Mouse (Mus musculus) midbrain, embryonic 14.5 days (tissue): Measurements from ENCODE around the gene 4933434E20Rik. TPM values are rescaled to one million over a fixed set of nuclear protein-coding genes. Genes with fewer than 3 reads are reported as not detected.

Experiments used
- ATAC-seq: fragments of 200-750 bp; cut with Nextera tagmentation; 2 replicates; pipeline ENCODE4 v1.8.0; 2017; ENCODE audit warnings: moderate number of reproducible peaks, moderate library complexity; ENCODE audit not compliant: low FRiP score, low TSS enrichment
- DNase-seq: peaks from one replicate; pipeline ENCODE4 v3.0.0-alpha.2; 2015
- H3K27ac ChIP-seq: fragments of 300-500 bp; sonication (generic); replicated peaks from 2 replicates; pipeline ENCODE4 v1.5.1; 2014; ENCODE audit warnings: mild to moderate bottlenecking, low read depth, low read length, moderate library complexity
- H3K27me3 ChIP-seq: fragments of 300-500 bp; sonication (generic); 2 replicates; pipeline ENCODE4 v1.6.1; 2014; ENCODE audit warnings: low read length, control low read depth, mixed read lengths; ENCODE audit not compliant: control insufficient read depth, insufficient read depth
- H3K36me3 ChIP-seq: fragments of 300-500 bp; sonication (generic); 2 replicates; pipeline ENCODE4 v1.6.1; 2014; ENCODE audit warnings: low read length, control low read depth; ENCODE audit not compliant: control insufficient read depth, insufficient read depth
- H3K4me1 ChIP-seq: fragments of 300-500 bp; sonication (generic); 2 replicates; pipeline ENCODE4 v1.6.1; 2014; ENCODE audit warnings: mild to moderate bottlenecking, antibody characterized with exemption, low read length, control low read depth; ENCODE audit not compliant: control insufficient read depth, insufficient read depth
- H3K4me2 ChIP-seq: fragments of 300-500 bp; sonication (generic); 2 replicates; pipeline ENCODE4 v1.6.1; 2014; ENCODE audit warnings: mild to moderate bottlenecking, low read length, moderate library complexity
- H3K4me3 ChIP-seq: fragments of 300-500 bp; sonication (generic); replicated peaks from 2 replicates; pipeline ENCODE4 v1.5.1; 2014; ENCODE audit warnings: low read depth, low read length
- H3K9ac ChIP-seq: fragments of 300-500 bp; sonication (generic); replicated peaks from 2 replicates; pipeline ENCODE4 v1.6.1; 2014; ENCODE audit warnings: mild to moderate bottlenecking, low read length, moderate library complexity
- H3K9me3 ChIP-seq: fragments of 300-500 bp; sonication (generic); 2 replicates; pipeline ENCODE4 v1.6.1; 2016; ENCODE audit warnings: low read length, control low read depth, mixed read lengths; ENCODE audit not compliant: control insufficient read depth
- WGBS: fragments of 180-500 bp; shearing (Covaris S2); extraction: QIAGEN DNeasy Blood & Tissue Kit; methylation state at CpG from one replicate; pipeline ENCODE4 v1.1.7; 2014; 5-methylcytosine and 5-hydroxymethylcytosine counted together
- polyA plus RNA-seq: library from polyadenylated mRNA; unstranded; fragments of >200 nt; fragmentation: Nextera tagmentation; extraction: Ambion mirVana; gene quantifications from 2 replicates; pipeline ENCODE4 v1.2.1, GENCODE M21; 2014

Gene 4933434E20Rik
- polyA plus RNA-seq: 229 and 241 TPM in 2 replicates

DNA sequence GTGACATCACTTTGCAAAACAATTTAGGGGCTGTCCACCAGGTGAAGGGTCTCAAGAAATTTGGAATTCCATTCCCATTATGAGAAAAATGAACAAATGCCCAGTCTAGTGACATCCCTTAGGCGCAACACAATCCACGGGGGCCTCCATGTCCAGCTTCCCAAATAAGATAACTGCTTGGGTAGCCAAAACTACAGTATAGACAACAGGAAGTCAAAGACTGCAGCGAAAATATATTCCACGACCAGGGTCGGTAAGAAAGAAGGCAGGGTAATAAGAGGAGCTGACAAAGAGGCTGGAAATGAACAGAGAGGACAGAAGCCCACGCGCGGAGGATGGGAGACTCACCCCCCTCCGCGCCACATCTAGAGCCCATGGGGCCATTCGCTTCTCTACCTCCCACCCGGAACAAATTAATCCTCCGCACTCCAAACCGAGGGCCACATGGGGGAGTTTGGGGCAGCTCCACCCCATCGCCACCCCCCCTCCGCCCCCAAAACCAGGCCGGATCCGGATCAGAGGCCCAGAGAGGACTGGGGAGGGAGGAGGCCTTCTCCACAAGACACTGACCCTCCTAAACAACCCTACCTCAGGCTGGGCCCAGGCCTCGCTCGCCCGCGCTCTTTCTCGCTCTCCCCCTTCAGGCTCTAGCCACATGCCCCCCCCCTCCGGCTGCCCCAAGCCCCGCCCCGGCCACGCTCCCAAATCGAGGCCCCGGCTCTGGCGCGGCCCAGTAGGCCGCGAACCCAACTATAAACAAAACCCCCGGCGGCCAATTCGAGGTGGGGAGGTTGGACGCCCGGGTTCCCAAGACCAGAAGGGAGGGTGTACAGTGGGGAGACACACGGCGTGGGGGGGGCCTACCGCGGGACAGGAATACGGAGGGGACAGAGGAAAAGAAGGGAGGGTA is at the start of gene 4933434E20Rik:
Gene 4933434E20Rik, plus strand, starts transcription at position 196 of the 910 bp plus-strand sequence.
- DNase-seq (peak; percentile 72), ATAC-seq (peak; percentile 75)
- H3K36me3 ChIP-seq: peaks cover 28% of the 10 kb centered on the region
- H3K27me3 ChIP-seq: no peaks in the 10 kb centered on the region
- peak within 1 kb of the TSS; percentile 95 for H3K9ac ChIP-seq
- no peaks in the 10 kb centered on the region for H3K9me3 ChIP-seq
- H3K4me1 ChIP-seq: peaks cover 32% of the 10 kb centered on the region
- H3K4me3 ChIP-seq: peak within 1 kb of the TSS; percentile 78
- under 1% methylated on average over 43 of the region's 43 CpGs for WGBS
- H3K27ac ChIP-seq: peak within 1 kb of the TSS; percentile 94
- peak within 1 kb of the TSS; percentile 70 for H3K4me2 ChIP-seq

GRCm38 (mm10) chr3:90004091-90004796 is 47.2 kb upstream of the 4933434E20Rik start:
- no peak overlapping the region for H3K4me3 ChIP-seq
- H3K9me3 ChIP-seq: no peaks in the 10 kb centered on the region
- DNase-seq: no peak
- no peaks in the 10 kb centered on the region for H3K27me3 ChIP-seq
- no peak overlapping the region for H3K27ac ChIP-seq
- ATAC-seq: no peak
- H3K9ac ChIP-seq: no peak overlapping the region
- 85% methylated on average over 3 of the region's 3 CpGs for WGBS
- H3K4me1 ChIP-seq: peaks cover under 1% of the 10 kb centered on the region; the same call in 1 of the 2 replicates
- H3K4me2 ChIP-seq: no peak overlapping the region
- peaks cover 90% of the 10 kb centered on the region for H3K36me3 ChIP-seq

- Histone ChIP-seq H3K4me3 (no peak overlapping the region), H3K4me1 (no peaks in the 10 kb centered on the region), H3K9me3 (no peaks in the 10 kb centered on the region), H3K27me3 (no peaks in the 10 kb centered on the region), H3K4me2 (no peak overlapping the region), H3K9ac (no peak overlapping the region), H3K27ac (no peak overlapping the region), H3K36me3 (peaks cover 98% of the 10 kb centered on the region)
- ATAC-seq (no peak), DNase-seq (no peak)
- 87% methylated on average over 2 of the region's 2 CpGs for WGBS
Observed at GRCm38 (mm10) chr3:90010291-90010690, 41.1 kb upstream of the 4933434E20Rik start.

DNA sequence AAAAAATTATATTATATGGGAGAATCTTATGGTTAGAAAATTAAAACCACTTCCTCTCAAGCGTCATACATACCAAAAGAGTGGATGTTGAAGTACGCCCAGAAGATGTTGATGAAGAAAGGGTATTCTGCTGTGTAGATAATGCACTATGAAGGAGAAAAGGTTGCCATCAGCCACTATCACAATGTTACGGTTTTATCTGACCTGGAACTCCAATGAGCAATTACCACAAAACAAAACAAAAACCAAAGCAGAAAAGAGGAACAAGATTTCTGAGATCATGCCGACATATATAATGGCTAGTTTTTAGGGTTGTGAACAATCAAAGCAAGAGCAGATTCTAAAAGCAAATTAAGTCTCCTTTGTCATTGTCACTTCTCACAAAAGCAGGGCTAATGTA is 34.8 kb upstream of the 4933434E20Rik start:
- DNase-seq (no peak), ATAC-seq (no peak)
- Histone ChIP-seq H3K9ac (no peak overlapping the region), H3K27ac (no peak overlapping the region), H3K4me3 (no peak overlapping the region), H3K9me3 (no peaks in the 10 kb centered on the region), H3K4me1 (no peaks in the 10 kb centered on the region), H3K36me3 (peaks cover 100% of the 10 kb centered on the region), H3K4me2 (no peak overlapping the region), H3K27me3 (no peaks in the 10 kb centered on the region)
- 93% methylated on average over 4 of the region's 4 CpGs for WGBS

GRCm38 (mm10) chr3:90034653-90035052 is 16.8 kb upstream of the 4933434E20Rik start:
- no peaks in the 10 kb centered on the region for H3K27me3 ChIP-seq
- H3K4me1 ChIP-seq: no peaks in the 10 kb centered on the region
- DNase-seq (no peak), ATAC-seq (no peak)
- H3K27ac ChIP-seq: no peak overlapping the region
- H3K4me3 ChIP-seq: no peak overlapping the region
- no peaks in the 10 kb centered on the region for H3K9me3 ChIP-seq
- WGBS: 93% methylated on average over 2 of the region's 2 CpGs
- peaks cover 90% of the 10 kb centered on the region for H3K36me3 ChIP-seq
- no peak overlapping the region for H3K4me2 ChIP-seq
- no peak overlapping the region for H3K9ac ChIP-seq

DNA sequence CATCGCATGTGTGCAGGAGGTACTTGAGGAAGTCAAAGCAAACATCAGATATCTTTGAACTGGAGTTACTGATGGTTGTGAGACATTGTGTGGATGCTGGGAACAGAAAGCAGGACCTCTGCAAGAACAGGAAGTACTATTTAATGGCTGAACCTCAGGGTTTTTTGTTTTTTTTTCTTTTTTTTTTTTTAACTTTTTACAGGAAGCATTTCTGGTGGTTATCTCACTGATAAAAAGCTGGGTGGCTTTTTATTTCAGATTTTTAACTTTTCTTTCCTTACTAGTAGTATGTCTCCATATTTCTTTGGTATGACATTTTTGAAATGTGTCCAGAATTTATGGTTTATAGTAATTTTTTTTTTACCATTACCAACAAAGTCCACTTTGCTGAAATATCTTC is 15.2 kb upstream of the 4933434E20Rik start:
- no peak for ATAC-seq

GRCm38 (mm10) chr3:90049691-90050090 is 1.7 kb upstream of the 4933434E20Rik start:
- Histone ChIP-seq H3K4me2 (0 out of 2 replicates have a peak overlapping the region, but pooled peaks have one; percentile 4), H3K4me3 (no peak overlapping the region), H3K27me3 (no peaks in the 10 kb centered on the region), H3K9me3 (no peaks in the 10 kb centered on the region), H3K27ac (no peak overlapping the region), H3K36me3 (peaks cover 25% of the 10 kb centered on the region), H3K9ac (no peak overlapping the region), H3K4me1 (peaks cover 24% of the 10 kb centered on the region)
- WGBS: 78% methylated on average over 3 of the region's 3 CpGs
- DNase-seq (no peak), ATAC-seq (no peak)

More for the DNA sequence above, 15.2 kb upstream of the 4933434E20Rik start:
- DNase-seq: no peak
- Histone ChIP-seq H3K9ac (no peak overlapping the region), H3K4me1 (no peaks in the 10 kb centered on the region), H3K4me2 (no peak overlapping the region), H3K9me3 (no peaks in the 10 kb centered on the region), H3K36me3 (peaks cover 87% of the 10 kb centered on the region), H3K27me3 (no peaks in the 10 kb centered on the region), H3K27ac (no peak overlapping the region), H3K4me3 (no peak overlapping the region)
- WGBS: 98% methylated on average over 1 of the region's 1 CpGs

GRCm38 (mm10) chr3:90052351-90053241 is 1.2 kb downstream of the 4933434E20Rik start, which contains the start of gene Ubap2l:
Gene Ubap2l (minus strand): TSS chr3:90052628.
- Histone ChIP-seq H3K4me2 (peak within 1 kb of the TSS; percentile 84), H3K4me3 (peak within 1 kb of the TSS; percentile 78), H3K4me1 (peaks cover 32% of the 10 kb centered on the region), H3K27me3 (no peaks in the 10 kb centered on the region), H3K9me3 (no peaks in the 10 kb centered on the region), H3K9ac (peak within 1 kb of the TSS; percentile 95), H3K27ac (peak within 1 kb of the TSS; percentile 94), H3K36me3 (peaks cover 29% of the 10 kb centered on the region)
- ATAC-seq (peak; percentile 96), DNase-seq (peak; percentile 100)
- under 1% methylated on average over 81 of the region's 81 CpGs for WGBS
